ENCODE assay signal across 8 mouse cellular contexts in genomic region chr7:132551351-132552126, GRCm38 (mm10). TPM values are rescaled to one million over a fixed set of nuclear protein-coding genes. Genes with fewer than 3 reads are reported as not detected.
DNase-seq lines count a peak whose midpoint lies in the region; ATAC-seq lines count a peak whose summit lies in the region.

No protein-coding gene starts in this region.

- no peaks in the 10 kb centered on the region for H3K9me3 ChIP-seq in intestine, embryonic 14.5 days (ENCODE audit: control insufficient read depth, low read length)

- DNase-seq in adipocyte (ENCODE audit: low spot score): peak; percentile 92
- peak; percentile 98 for DNase-seq in embryo, embryonic 10 days (ENCODE audit: low spot score)
- peak; percentile 95 for DNase-seq in gastrocnemius, postnatal 14 days
- peak; percentile 98 for DNase-seq in intestine, embryonic 14.5 days (ENCODE audit: low spot score)
- peak; percentile 96 to 98 for DNase-seq in left cerebral cortex, postnatal 14 days (ENCODE audit: low spot score in 2 of 2)
- DNase-seq in mesoderm, embryonic 11.5 days (ENCODE audit: low read depth, low spot score): peak; percentile 97
- DNase-seq in right cerebral cortex, postnatal 36 days (ENCODE audit: low spot score in 2 of 2): peak; percentile 93
- peak; percentile 91 for DNase-seq in yolk sac, embryonic 10.5 days (ENCODE audit: low spot score)

- peak overlapping the region; percentile 48 for H3K9ac ChIP-seq in intestine, embryonic 14.5 days (ENCODE audit: low read length)

- no peaks in the 10 kb centered on the region for H3K27me3 ChIP-seq in intestine, embryonic 14.5 days (replicated peaks; ENCODE audit: control insufficient read depth, insufficient read depth, low read length)

- H3K36me3 ChIP-seq in intestine, embryonic 14.5 days (ENCODE audit: control insufficient read depth, insufficient read depth, low read length): peaks cover 3% of the 10 kb centered on the region

- H3K27ac ChIP-seq in intestine, embryonic 14.5 days (ENCODE audit: low read depth): peak overlapping the region; percentile 55; the same call in 1 of the 2 replicates

- H3K4me3 ChIP-seq in intestine, embryonic 14.5 days (ENCODE audit: low read depth, low read length): peak overlapping the region; percentile 48

- peak overlapping the region; percentile 82 for H3K4me2 ChIP-seq in intestine, embryonic 14.5 days (ENCODE audit: low read length)

- WGBS in intestine, embryonic 14.5 days: 1% methylated on average over 27 of the region's 27 CpGs

- intact Hi-C loops in gastrocnemius, postnatal 14 days (cut with DNase I; ENCODE audit: low total_unique reads): loop anchor here (5.0 kb wide), 1 partner anchor 324 kb away; no protein-coding TSS in a partner anchor
- intact Hi-C loops in left cerebral cortex, postnatal 14 days (cut with DNase I): loop anchor here (1.0 to 5.0 kb wide), 4 partner anchors 74 to 654 kb away; partner anchors contain the start of gene Chst15

- ATAC-seq in intestine, embryonic 14.5 days (replicated peaks; ENCODE audit: low FRiP score, low TSS enrichment, low read depth): peak; percentile 92

- no peaks in the 10 kb centered on the region for H3K4me1 ChIP-seq in intestine, embryonic 14.5 days (replicated peaks; ENCODE audit: control insufficient read depth, insufficient read depth, low read length)

RNA-seq across cellular contexts. Expression of gene Oat, which starts 24.7 kb away (rescaled TPM):
- 100 to 1,000 TPM; 120 to 142 TPM for total RNA-seq in gastrocnemius, postnatal 14 days (2021)
- 873 and 898 TPM in 2 replicates for polyA plus RNA-seq in intestine, embryonic 14.5 days (2014; fragmentation: Nextera tagmentation; extraction: Ambion mirVana)
- 10 to 100 TPM; 74.4 to 75.7 TPM for total RNA-seq in left cerebral cortex, postnatal 14 days (2021)

RNA-seq across cellular contexts. Expression of gene Nkx1-2, which starts 47.9 kb away (rescaled TPM):
- total RNA-seq in gastrocnemius, postnatal 14 days (2021): not detected
- polyA plus RNA-seq in intestine, embryonic 14.5 days (2014; fragmentation: Nextera tagmentation; extraction: Ambion mirVana): 0.26 and 0.48 TPM in 2 replicates
- total RNA-seq in left cerebral cortex, postnatal 14 days (2021): not detected

RNA-seq across cellular contexts. Expression of gene Lhpp, which starts 58.9 kb away (rescaled TPM):
- total RNA-seq in gastrocnemius, postnatal 14 days (2021): 10 to 100 TPM; 10.5 to 12.9 TPM
- 39.8 and 42.3 TPM in 2 replicates for polyA plus RNA-seq in intestine, embryonic 14.5 days (2014; fragmentation: Nextera tagmentation; extraction: Ambion mirVana)
- total RNA-seq in left cerebral cortex, postnatal 14 days (2021): 10 to 100 TPM; 20.5 to 21.8 TPM

Comparison
In these comparisons a context has a peak if more than half of its experiments do, and no peak if none do; other contexts are left out.
1. Peak in every context shown above with its lines: DNase-seq, ATAC-seq, H3K4me3 ChIP-seq and H3K27ac ChIP-seq.